In genomic region chr8:8440903-8441302, GRCm38 (mm10) we compare ENCODE assay signal across 11 mouse cellular contexts.
DNase-seq lines count a peak whose midpoint lies in the region; ATAC-seq and TF ChIP-seq lines count a peak whose summit lies in the region.
"Had no signal": no experiment of that assay in that cellular context is flagged by ENCODE, and none has a peak within 500 bp of the region (broad histone marks: within the 10 kb centered on the region; RNA-seq: fewer than 3 reads in every experiment).

No protein-coding gene starts in this region.

- H3K36me3 ChIP-seq in embryonic facial prominence, embryonic 10.5 days (replicated peaks) = no peaks in the 10 kb centered on the region
- no peaks in the 10 kb centered on the region for H3K36me3 ChIP-seq in kidney, embryonic 16.5 days (ENCODE audit: insufficient read depth, low read length)
- no peaks in the 10 kb centered on the region for H3K36me3 ChIP-seq in liver, postnatal 0 days (replicated peaks; ENCODE audit: insufficient read depth, low read length)

- peak overlapping the region; percentile 43; the same call in 1 of the 2 replicates for H3K9ac ChIP-seq in kidney, embryonic 16.5 days (replicated peaks; ENCODE audit: low read length)
- no peak overlapping the region for H3K9ac ChIP-seq in liver, postnatal 0 days (replicated peaks)

- peaks cover 16% of the 10 kb centered on the region for H3K4me1 ChIP-seq in embryonic facial prominence, embryonic 10.5 days
- peaks cover 5% of the 10 kb centered on the region; the same call in 1 of the 2 replicates for H3K4me1 ChIP-seq in kidney, embryonic 16.5 days (ENCODE audit: insufficient read depth, low read length)
- no peaks in the 10 kb centered on the region for H3K4me1 ChIP-seq in liver, postnatal 0 days (ENCODE audit: insufficient read depth)

- 51% methylated on average over 8 of the region's 8 CpGs for WGBS in embryonic facial prominence, embryonic 10.5 days
- 26% methylated on average over 8 of the region's 8 CpGs for WGBS in kidney, embryonic 16.5 days
- 26% methylated on average over 8 of the region's 8 CpGs for WGBS in liver, postnatal 0 days (ENCODE audit: insufficient replicate concordance)

- peak; percentile 57; the same call in 1 of the 2 replicates for ATAC-seq in kidney, embryonic 16.5 days (ENCODE audit: low FRiP score, low TSS enrichment)
- ATAC-seq in liver, postnatal 0 days = no peak

- DNase-seq in embryo, embryonic 10 days (ENCODE audit: low spot score) = peak; percentile 34
- no peak for DNase-seq in embryo, embryonic 9.5 days (ENCODE audit: extremely low spot score)
- peak; percentile 19 for DNase-seq in embryonic facial prominence, embryonic 10.5 days (ENCODE audit: low spot score)
- DNase-seq in liver, postnatal 0 days = no peak
- DNase-seq in cerebellum, postnatal 25 days = no peak
- no peak for DNase-seq in ovary, postnatal 10 days (ENCODE audit: low spot score)
- DNase-seq in urinary bladder, adult 18-20 months (ENCODE audit: low spot score in 2 of 2) = no peak
- DNase-seq: adrenal gland, adult 2 months; cerebellum, adult 11 months had no signal

- H3K27ac ChIP-seq in embryonic facial prominence, embryonic 10.5 days (replicated peaks) = 0 out of 2 replicates have a peak overlapping the region, but pooled peaks have one; percentile 4
- no peak overlapping the region for H3K27ac ChIP-seq in kidney, embryonic 16.5 days (ENCODE audit: low read length)
- no peak overlapping the region for H3K27ac ChIP-seq in liver, postnatal 0 days (ENCODE audit: low read depth)

- no peak for TF ChIP-seq EP300 in liver, postnatal 0 days (IDR thresholded peaks at IDR 0.05; ENCODE audit: low read depth)

- peak overlapping the region; percentile 38 for H3K4me2 ChIP-seq in kidney, embryonic 16.5 days (replicated peaks; ENCODE audit: low read depth, low read length)
- H3K4me2 ChIP-seq in liver, postnatal 0 days (ENCODE audit: low read depth, low read length) = peak overlapping the region; percentile 40
- H3K4me2 ChIP-seq: midbrain, embryonic 11.5 days had no signal

- H3K4me3 ChIP-seq in embryonic facial prominence, embryonic 10.5 days = no peak overlapping the region
- H3K4me3 ChIP-seq in kidney, embryonic 16.5 days (ENCODE audit: low read length) = peak overlapping the region; percentile 25; the same call in 1 of the 2 replicates
- no peak overlapping the region for H3K4me3 ChIP-seq in liver, postnatal 0 days (ENCODE audit: low read depth, low read length)

- H3K9me3 ChIP-seq in embryonic facial prominence, embryonic 10.5 days = no peaks in the 10 kb centered on the region
- no peaks in the 10 kb centered on the region for H3K9me3 ChIP-seq in kidney, embryonic 16.5 days (ENCODE audit: low read length)
- H3K9me3 ChIP-seq in liver, postnatal 0 days (ENCODE audit: low read length) = no peaks in the 10 kb centered on the region

- no peak for TF ChIP-seq CTCF in liver, postnatal 0 days (IDR thresholded peaks at IDR 0.05; ENCODE audit: low read depth)

- no peaks in the 10 kb centered on the region for H3K27me3 ChIP-seq in embryonic facial prominence, embryonic 10.5 days (replicated peaks; ENCODE audit: low read depth, poor library complexity, severe bottlenecking)
- H3K27me3 ChIP-seq in kidney, embryonic 16.5 days (ENCODE audit: insufficient read depth, low read length) = no peaks in the 10 kb centered on the region
- H3K27me3 ChIP-seq in liver, postnatal 0 days (ENCODE audit: insufficient read depth, low read length) = no peaks in the 10 kb centered on the region

Comparison
In these comparisons a context has a peak if more than half of its experiments do, and no peak if none do; other contexts are left out.
1. DNase-seq: peak in embryo, embryonic 10 days (single experiment) and embryonic facial prominence, embryonic 10.5 days (single experiment); none in embryo, embryonic 9.5 days (single experiment), liver, postnatal 0 days (single experiment), cerebellum, postnatal 25 days (0 of 2), ovary, postnatal 10 days (single experiment) and urinary bladder, adult 18-20 months (0 of 2).